Mouse (Mus musculus): ENCODE results near the gene Pecam1. TPM values are rescaled to one million over a fixed set of nuclear protein-coding genes. Genes with fewer than 3 reads are reported as not detected.

The Pecam1 gene
- total RNA-seq, 1 experiment, result 83.9 TPM

DNA sequence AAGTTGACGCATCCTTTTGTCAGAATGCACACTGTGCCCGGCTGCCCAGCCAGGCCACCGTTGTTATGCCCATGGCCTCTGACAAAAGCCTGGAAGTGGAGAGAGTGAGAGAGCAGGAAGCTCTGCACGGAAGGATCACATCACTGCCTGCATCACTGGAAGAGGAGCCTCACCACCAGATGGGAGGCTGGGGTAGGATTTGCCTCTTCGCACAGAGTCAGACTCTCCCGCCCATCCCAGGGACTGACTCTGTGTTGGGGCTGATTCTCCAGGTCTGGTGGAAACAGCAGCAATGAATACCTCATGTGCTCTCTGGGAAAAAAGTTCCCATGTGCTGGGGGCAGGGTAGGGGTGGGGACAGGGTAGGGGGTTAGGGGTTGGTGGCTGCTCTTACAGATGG lies 86.6 kb downstream of the Pecam1 start:
- H3K36me3 ChIP-seq (ENCODE audit: control insufficient read depth, insufficient read depth, low read length, poor library complexity, severe bottlenecking), result peaks cover 9% of the 10 kb centered on the region; the same call in 1 of the 2 replicates
- in situ Hi-C loops (cut with MboI; ENCODE audit: low sequenced_read_pairs in 2 of 2, unreplicated experiment in 2 of 2), result no loop called here
- H3K9ac ChIP-seq (ENCODE audit: insufficient read depth, low read depth, low read length, poor library complexity, severe bottlenecking), result no peak overlapping the region
- H3K4me1 ChIP-seq (ENCODE audit: control insufficient read depth in 2 of 2, insufficient read depth in 2 of 2, low read length in 2 of 2, poor library complexity in 1 of 2), result peaks cover 22 to 33% of the 10 kb centered on the region in 2 experiments
- H3K9me3 ChIP-seq (ENCODE audit: control insufficient read depth, insufficient read depth, low read depth, low read length), result no peaks in the 10 kb centered on the region
- no peak for DNase-seq (ENCODE audit: low read depth, low spot score)
- peak overlapping the region; percentile 12; the same call in 1 of the 2 replicates for H3K27ac ChIP-seq (ENCODE audit: insufficient read depth, low read depth, low read length, poor library complexity, severe bottlenecking)
- no peak overlapping the region for H3K4me3 ChIP-seq (ENCODE audit: insufficient read depth in 1 of 2, low read depth in 1 of 2, low read length in 2 of 2, poor library complexity in 1 of 2, severe bottlenecking in 1 of 2)
- TF ChIP-seq ZNF384 (IDR thresholded peaks at IDR 0.05; ENCODE audit: low read depth, low read length) (no peak), ZC3H11A (IDR thresholded peaks at IDR 0.05; ENCODE audit: borderline replicate concordance, low read depth, low read length) (no peak), MAFK (IDR thresholded peaks at IDR 0.05; ENCODE audit: insufficient read depth, low read depth, low read length) (no peak), HCFC1 (IDR thresholded peaks at IDR 0.05; ENCODE audit: borderline replicate concordance, insufficient read depth, low read length) (no peak), CHD2 (IDR thresholded peaks at IDR 0.05; ENCODE audit: low read depth, low read length) (no peak)

DNA sequence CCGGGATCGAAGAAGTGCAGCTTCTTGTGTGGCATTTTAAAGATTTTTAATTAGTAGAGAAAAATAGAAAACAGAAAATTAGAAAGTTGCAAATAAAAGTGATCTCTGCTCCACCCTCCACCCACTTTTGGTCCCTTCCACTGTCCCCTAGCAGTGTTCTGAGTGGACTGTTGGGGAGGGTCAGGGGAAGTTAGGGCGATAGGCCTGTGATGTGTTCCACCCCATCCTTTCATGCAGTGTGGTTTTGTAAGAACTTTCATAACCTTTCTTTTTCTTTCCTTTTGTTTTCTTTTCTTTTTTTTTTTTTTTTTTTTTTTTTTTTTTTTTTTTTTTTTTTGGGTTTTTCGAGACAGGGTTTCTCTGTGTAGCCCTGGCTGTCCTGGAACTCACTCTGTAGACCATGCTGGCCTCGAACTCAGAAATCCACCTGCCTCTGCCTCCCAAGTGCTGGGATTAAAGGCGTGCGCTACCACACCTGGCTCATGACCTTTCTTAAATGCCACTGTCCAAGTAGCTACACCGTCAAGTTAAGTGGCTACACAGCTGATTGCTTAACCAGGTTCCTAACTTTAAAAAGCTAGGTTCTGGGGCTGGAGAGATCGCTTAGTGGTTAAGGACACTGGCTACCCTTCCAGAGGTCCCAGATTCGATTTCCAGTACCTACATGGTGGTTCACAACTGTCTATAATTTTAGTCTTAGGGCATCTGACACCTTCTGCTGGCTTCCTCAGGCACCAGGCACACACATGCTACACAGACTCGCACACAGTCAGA lies 87.6 kb downstream of the Pecam1 start:
- peaks cover 9% of the 10 kb centered on the region; the same call in 1 of the 2 replicates for H3K36me3 ChIP-seq (ENCODE audit: control insufficient read depth, insufficient read depth, low read length, poor library complexity, severe bottlenecking)
- no peak overlapping the region for H3K27ac ChIP-seq (ENCODE audit: insufficient read depth, low read depth, low read length, poor library complexity, severe bottlenecking)
- H3K4me1 ChIP-seq (ENCODE audit: control insufficient read depth in 2 of 2, insufficient read depth in 2 of 2, low read length in 2 of 2, poor library complexity in 1 of 2), result peaks cover 17 to 31% of the 10 kb centered on the region in 2 experiments
- no peaks in the 10 kb centered on the region for H3K9me3 ChIP-seq (ENCODE audit: control insufficient read depth, insufficient read depth, low read depth, low read length)
- no peak overlapping the region for H3K9ac ChIP-seq (ENCODE audit: insufficient read depth, low read depth, low read length, poor library complexity, severe bottlenecking)
- in situ Hi-C loops (cut with MboI; ENCODE audit: low sequenced_read_pairs in 2 of 2, unreplicated experiment in 2 of 2), result no loop called here
- DNase-seq (ENCODE audit: low read depth, low spot score), result no peak
- no peak overlapping the region for H3K4me3 ChIP-seq (ENCODE audit: insufficient read depth in 1 of 2, low read depth in 1 of 2, low read length in 2 of 2, poor library complexity in 1 of 2, severe bottlenecking in 1 of 2)
- TF ChIP-seq HCFC1 (IDR thresholded peaks at IDR 0.05; ENCODE audit: borderline replicate concordance, insufficient read depth, low read length), result no peak
- TF ChIP-seq ZC3H11A (IDR thresholded peaks at IDR 0.05; ENCODE audit: borderline replicate concordance, low read depth, low read length), result no peak
- no peak for TF ChIP-seq MAFK (IDR thresholded peaks at IDR 0.05; ENCODE audit: insufficient read depth, low read depth, low read length)
- peak; percentile 86 for TF ChIP-seq ZNF384 (IDR thresholded peaks at IDR 0.05; ENCODE audit: low read depth, low read length)

DNA sequence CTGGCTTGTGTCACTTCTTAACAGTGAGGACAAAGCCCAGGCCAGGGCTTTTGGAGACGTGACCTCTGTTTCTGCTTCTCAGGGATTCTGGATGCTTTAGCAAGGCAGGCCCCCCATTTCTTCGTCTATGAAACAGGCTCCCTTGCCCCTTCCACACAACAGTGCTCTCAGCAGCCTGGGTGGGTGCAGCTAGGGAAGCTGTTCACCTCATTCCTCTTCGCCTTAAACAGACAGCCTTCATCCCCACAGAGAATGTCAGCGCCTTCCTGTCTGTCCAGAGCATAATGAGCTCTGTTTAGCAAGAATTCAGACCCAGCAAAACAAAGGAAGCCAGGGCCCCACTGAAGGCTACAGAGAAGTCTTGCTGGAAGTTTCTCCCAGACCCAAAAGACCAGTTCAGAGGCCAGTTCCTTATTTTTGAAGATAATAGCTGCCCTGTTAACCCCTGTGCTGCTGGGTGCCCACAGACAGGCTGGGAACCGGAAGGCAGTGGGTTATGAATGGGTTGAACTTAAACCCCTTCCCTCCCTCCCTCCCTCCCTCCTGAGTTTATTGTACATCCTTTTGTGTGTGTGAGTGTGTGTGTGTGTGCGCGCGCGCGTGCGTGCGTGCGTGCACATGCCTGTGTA lies 89.9 kb downstream of the Pecam1 start:
- Histone ChIP-seq H3K4me3 (ENCODE audit: insufficient read depth in 1 of 2, low read depth in 1 of 2, low read length in 2 of 2, poor library complexity in 1 of 2, severe bottlenecking in 1 of 2) (no peak overlapping the region), H3K9ac (ENCODE audit: insufficient read depth, low read depth, low read length, poor library complexity, severe bottlenecking) (no peak overlapping the region), H3K9me3 (ENCODE audit: control insufficient read depth, insufficient read depth, low read depth, low read length) (no peaks in the 10 kb centered on the region), H3K27ac (ENCODE audit: insufficient read depth, low read depth, low read length, poor library complexity, severe bottlenecking) (no peak overlapping the region; the same call in 1 of the 2 replicates), H3K36me3 (ENCODE audit: control insufficient read depth, insufficient read depth, low read length, poor library complexity, severe bottlenecking) (peaks cover 9% of the 10 kb centered on the region; the same call in 1 of the 2 replicates), H3K4me1 (ENCODE audit: control insufficient read depth in 2 of 2, insufficient read depth in 2 of 2, low read length in 2 of 2, poor library complexity in 1 of 2) (peaks cover 12 to 24% of the 10 kb centered on the region in 2 experiments)
- no peak for DNase-seq (ENCODE audit: low read depth, low spot score)
- in situ Hi-C loops (cut with MboI; ENCODE audit: low sequenced_read_pairs in 2 of 2, unreplicated experiment in 2 of 2), result no loop called here
- TF ChIP-seq MAFK (IDR thresholded peaks at IDR 0.05; ENCODE audit: insufficient read depth, low read depth, low read length), result no peak
- TF ChIP-seq CHD2 (IDR thresholded peaks at IDR 0.05; ENCODE audit: low read depth, low read length), result no peak
- TF ChIP-seq HCFC1 (IDR thresholded peaks at IDR 0.05; ENCODE audit: borderline replicate concordance, insufficient read depth, low read length), result no peak
- TF ChIP-seq ZC3H11A (IDR thresholded peaks at IDR 0.05; ENCODE audit: borderline replicate concordance, low read depth, low read length), result no peak
- TF ChIP-seq ZNF384 (IDR thresholded peaks at IDR 0.05; ENCODE audit: low read depth, low read length), result no peak

DNA sequence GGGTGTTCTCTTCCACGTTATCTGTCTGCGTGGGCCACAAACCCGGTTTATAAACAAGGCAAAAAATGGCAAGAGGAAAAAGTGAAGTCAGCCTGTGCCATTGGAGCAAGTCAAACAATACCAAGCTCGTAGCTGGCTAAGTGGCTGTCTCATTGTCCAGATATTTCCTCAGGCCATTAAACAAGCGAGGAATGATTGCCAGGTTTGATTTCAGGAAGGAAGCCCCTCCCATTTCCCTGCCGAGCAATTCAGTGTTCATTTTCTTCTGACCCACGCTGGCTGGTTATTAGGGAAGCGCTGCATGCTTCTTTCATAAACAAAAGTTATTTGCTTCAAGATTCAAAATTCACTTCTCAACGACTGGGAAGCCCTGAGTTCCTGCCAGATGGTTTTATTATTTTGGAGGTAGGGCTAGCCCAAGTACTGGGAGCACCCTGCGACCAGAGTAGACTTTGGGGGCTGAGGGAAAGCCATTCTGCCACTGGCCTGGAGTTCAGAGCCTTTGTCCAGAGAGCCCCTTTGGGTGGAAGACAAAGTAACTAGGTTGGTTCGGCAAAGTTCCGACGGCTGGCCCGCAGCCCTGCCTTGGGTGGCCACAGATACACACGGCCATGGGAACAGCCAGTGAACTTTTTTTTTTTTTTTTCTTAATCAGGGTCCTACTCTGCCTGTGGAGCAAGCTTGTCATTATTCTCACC lies 90.7 kb downstream of the Pecam1 start:
- Histone ChIP-seq H3K27ac (ENCODE audit: insufficient read depth, low read depth, low read length, poor library complexity, severe bottlenecking) (no peak overlapping the region; the same call in 1 of the 2 replicates), H3K9me3 (ENCODE audit: control insufficient read depth, insufficient read depth, low read depth, low read length) (no peaks in the 10 kb centered on the region), H3K4me1 (ENCODE audit: control insufficient read depth in 2 of 2, insufficient read depth in 2 of 2, low read length in 2 of 2, poor library complexity in 1 of 2) (peaks cover 12 to 22% of the 10 kb centered on the region in 2 experiments; a peak in 3 of 4 replicates), H3K4me3 (ENCODE audit: insufficient read depth in 1 of 2, low read depth in 1 of 2, low read length in 2 of 2, poor library complexity in 1 of 2, severe bottlenecking in 1 of 2) (no peak overlapping the region), H3K9ac (ENCODE audit: insufficient read depth, low read depth, low read length, poor library complexity, severe bottlenecking) (peak overlapping the region; percentile 25; the same call in 1 of the 2 replicates), H3K36me3 (ENCODE audit: control insufficient read depth, insufficient read depth, low read length, poor library complexity, severe bottlenecking) (peaks cover 10% of the 10 kb centered on the region; the same call in 1 of the 2 replicates)
- in situ Hi-C loops (cut with MboI; ENCODE audit: low sequenced_read_pairs in 2 of 2, unreplicated experiment in 2 of 2), result no loop called here
- TF ChIP-seq HCFC1 (IDR thresholded peaks at IDR 0.05; ENCODE audit: borderline replicate concordance, insufficient read depth, low read length), result no peak
- TF ChIP-seq ZNF384 (IDR thresholded peaks at IDR 0.05; ENCODE audit: low read depth, low read length), result no peak
- no peak for TF ChIP-seq CHD2 (IDR thresholded peaks at IDR 0.05; ENCODE audit: low read depth, low read length)
- no peak for TF ChIP-seq ZC3H11A (IDR thresholded peaks at IDR 0.05; ENCODE audit: borderline replicate concordance, low read depth, low read length)
- TF ChIP-seq MAFK (IDR thresholded peaks at IDR 0.05; ENCODE audit: insufficient read depth, low read depth, low read length), result no peak
- DNase-seq (ENCODE audit: low read depth, low spot score), result no peak
